Comparison of ENCODE assay signal across 21 mouse cellular contexts in the genomic region with DNA sequence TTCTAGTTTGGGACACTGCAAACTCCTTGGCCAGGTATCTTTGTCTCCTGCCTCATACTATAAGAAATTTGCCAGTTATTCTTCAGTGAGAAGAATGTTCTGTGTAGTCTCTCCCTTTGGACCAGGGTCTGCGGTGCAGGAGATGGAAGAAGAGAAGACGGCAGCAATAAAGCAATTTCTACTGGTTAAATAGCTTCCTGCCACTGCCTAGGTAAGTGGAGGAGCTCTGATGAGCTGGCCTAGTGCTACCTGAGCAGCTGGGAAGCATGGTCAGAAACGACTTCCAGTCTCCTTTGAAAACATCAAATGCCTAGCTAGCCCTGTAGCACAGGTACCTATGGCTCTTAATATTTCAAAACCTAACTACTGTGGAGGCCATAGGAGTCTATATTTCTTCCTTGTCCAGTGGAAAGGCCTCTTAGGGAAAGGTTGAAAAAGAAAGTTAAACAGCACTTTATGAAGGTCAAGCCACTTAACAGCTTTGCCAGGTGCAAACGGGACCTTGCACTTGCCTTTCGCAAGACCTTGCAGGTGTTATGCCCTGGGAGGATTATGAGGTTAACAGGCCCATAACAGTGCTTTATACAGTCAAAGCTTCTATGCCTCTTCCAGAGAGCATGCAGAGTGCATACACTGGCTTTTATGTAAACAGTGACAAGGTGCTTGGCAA.
DNase-seq lines count a peak whose midpoint lies in the region; ATAC-seq lines count a peak whose summit lies in the region.
"Had no signal": no experiment of that assay in that cellular context is flagged by ENCODE, and none has a peak within 500 bp of the region (broad histone marks: within the 10 kb centered on the region; RNA-seq: fewer than 3 reads in every experiment).

No protein-coding gene starts in this region.

- ATAC-seq in intestine, embryonic 15.5 days = peak; percentile 88
- ATAC-seq: forebrain, embryonic 15.5 days; liver, postnatal 0 days had no signal

- WGBS in intestine, embryonic 15.5 days = 56% methylated on average over 5 of the region's 5 CpGs
- WGBS in hindbrain, embryonic 10.5 days = 85% methylated on average over 5 of the region's 5 CpGs

- H3K27ac ChIP-seq in intestine, embryonic 15.5 days = no peak overlapping the region
- no peak overlapping the region for H3K27ac ChIP-seq in hindbrain, embryonic 10.5 days
- H3K27ac ChIP-seq: embryonic facial prominence, embryonic 13.5 days; forebrain, embryonic 15.5 days; heart, embryonic 10.5 days; kidney, postnatal 0 days; limb, embryonic 15.5 days had no signal

- DNase-seq in kidney, adult 9 months = peak; percentile 16
- no peak for DNase-seq in kidney, postnatal 14 days
- DNase-seq in lung, adult 18-20 months = peak; percentile 57 to 72
- peak; percentile 21 for DNase-seq in lung, postnatal 14 days
- DNase-seq in hindbrain, embryonic 10.5 days (ENCODE audit: low spot score) = no peak
- DNase-seq in heart, adult 11 months = no peak
- no peak for DNase-seq in cerebellum, postnatal 10 days
- DNase-seq: adrenal gland, postnatal 36 days; cerebellum, adult 11-12 months; gastrocnemius, postnatal 36 days; layer of hippocampus, adult 9-11 months; liver, postnatal 0 days; retina, postnatal 1 day; right cerebral cortex, postnatal 4 days; thymus, postnatal 25 days had no signal

- no peak overlapping the region for H3K9ac ChIP-seq in intestine, embryonic 15.5 days
- H3K9ac ChIP-seq: embryonic facial prominence, embryonic 13.5 days; forebrain, embryonic 15.5 days; limb, embryonic 15.5 days; liver, postnatal 0 days had no signal

- no peaks in the 10 kb centered on the region for H3K9me3 ChIP-seq in intestine, embryonic 15.5 days
- H3K9me3 ChIP-seq in hindbrain, embryonic 10.5 days = no peaks in the 10 kb centered on the region
- H3K9me3 ChIP-seq: embryonic facial prominence, embryonic 13.5 days; forebrain, embryonic 15.5 days; heart, embryonic 10.5 days; limb, embryonic 15.5 days had no signal

- H3K36me3 ChIP-seq in intestine, embryonic 15.5 days = no peaks in the 10 kb centered on the region
- no peaks in the 10 kb centered on the region for H3K36me3 ChIP-seq in hindbrain, embryonic 10.5 days
- H3K36me3 ChIP-seq: embryonic facial prominence, embryonic 13.5 days; forebrain, embryonic 15.5 days; heart, embryonic 10.5 days; limb, embryonic 15.5 days had no signal

- no peak overlapping the region for H3K4me3 ChIP-seq in intestine, embryonic 15.5 days (replicated peaks)
- H3K4me3 ChIP-seq in hindbrain, embryonic 10.5 days = no peak overlapping the region
- H3K4me3 ChIP-seq: embryonic facial prominence, embryonic 13.5 days; forebrain, embryonic 15.5 days; heart, embryonic 10.5 days; limb, embryonic 15.5 days had no signal

- H3K27me3 ChIP-seq in intestine, embryonic 15.5 days (replicated peaks) = no peaks in the 10 kb centered on the region
- H3K27me3 ChIP-seq in hindbrain, embryonic 10.5 days (ENCODE audit: insufficient read depth, poor library complexity, severe bottlenecking) = no peaks in the 10 kb centered on the region
- H3K27me3 ChIP-seq: embryonic facial prominence, embryonic 13.5 days; forebrain, embryonic 15.5 days; limb, embryonic 15.5 days had no signal

- no peak overlapping the region for H3K4me2 ChIP-seq in intestine, embryonic 15.5 days (replicated peaks)
- H3K4me2 ChIP-seq: embryonic facial prominence, embryonic 13.5 days; forebrain, embryonic 15.5 days; limb, embryonic 15.5 days had no signal

- no peaks in the 10 kb centered on the region for H3K4me1 ChIP-seq in intestine, embryonic 15.5 days (replicated peaks)
- H3K4me1 ChIP-seq in hindbrain, embryonic 10.5 days (replicated peaks) = no peaks in the 10 kb centered on the region
- H3K4me1 ChIP-seq: embryonic facial prominence, embryonic 13.5 days; forebrain, embryonic 15.5 days; heart, embryonic 10.5 days; limb, embryonic 15.5 days had no signal

Comparison
In these comparisons a context has a peak if more than half of its experiments do, and no peak if none do; other contexts are left out.
1. DNase-seq: peak in kidney, adult 9 months (single experiment), lung, adult 18-20 months (2 of 2) and lung, postnatal 14 days (single experiment); none in kidney, postnatal 14 days (single experiment), hindbrain, embryonic 10.5 days (single experiment), heart, adult 11 months (single experiment) and cerebellum, postnatal 10 days (0 of 2).